Mouse (Mus musculus) limb, embryonic 11.5 days (tissue): ENCODE results near the gene Gng12. TPM values are rescaled to one million over a fixed set of nuclear protein-coding genes. Genes with fewer than 3 reads are reported as not detected.
"Not testable (repeated sequence)": the region's sequence is repeated elsewhere in the genome, so short reads cannot be mapped to it uniquely, and the experiment has no call there.

Source experiments
- ATAC-seq: fragments of 200-750 bp; cut with Nextera tagmentation; 2 replicates; pipeline ENCODE4 v1.8.0; 2017; ENCODE audit warnings: low read depth; ENCODE audit not compliant: insufficient number of reproducible peaks, low FRiP score, low TSS enrichment
- DNase-seq: peaks from one replicate; pipeline ENCODE4 v3.0.0-alpha.2; 2015; ENCODE audit warnings: low spot score
- H3K27ac ChIP-seq: fragments of 300-500 bp; sonication (generic); replicated peaks from 2 replicates; pipeline ENCODE4 v1.5.1; 2014; ENCODE audit warnings: low read depth, mild to moderate bottlenecking, low read length
- H3K27me3 ChIP-seq: fragments of 300-500 bp; sonication (generic); 2 replicates; pipeline ENCODE4 v1.6.1; 2014; ENCODE audit warnings: mild to moderate bottlenecking, low read length, mixed read lengths; ENCODE audit not compliant: control insufficient read depth, insufficient read depth
- H3K36me3 ChIP-seq: fragments of 300-500 bp; sonication (generic); 2 replicates; pipeline ENCODE4 v1.6.1; 2014; ENCODE audit warnings: mild to moderate bottlenecking, low read length, moderate library complexity, mixed read lengths; ENCODE audit not compliant: control insufficient read depth, insufficient read depth
- H3K4me1 ChIP-seq: fragments of 300-500 bp; sonication (generic); 2 replicates; pipeline ENCODE4 v1.6.1; 2014; ENCODE audit warnings: low read length, mixed read lengths; ENCODE audit not compliant: control insufficient read depth, insufficient read depth
- H3K4me2 ChIP-seq: fragments of 300-500 bp; sonication (generic); 2 replicates; pipeline ENCODE4 v1.6.1; 2014; ENCODE audit warnings: low read depth, mild to moderate bottlenecking, moderate library complexity; ENCODE audit not compliant: severe bottlenecking
- H3K4me3 ChIP-seq: fragments of 300-500 bp; sonication (generic); 2 replicates; pipeline ENCODE4 v1.5.1; 2014; ENCODE audit warnings: low read depth, low read length
- H3K9ac ChIP-seq: fragments of 300-500 bp; sonication (generic); 2 replicates; pipeline ENCODE4 v1.6.1; 2014; ENCODE audit warnings: mild to moderate bottlenecking, low read length
- H3K9me3 ChIP-seq: fragments of 300-500 bp; sonication (generic); 2 replicates; pipeline ENCODE4 v1.6.1; 2016; ENCODE audit warnings: low read length; ENCODE audit not compliant: control insufficient read depth
- WGBS: fragments of 180-500 bp; shearing (Covaris S2); extraction: QIAGEN DNeasy Blood & Tissue Kit; methylation state at CpG from one replicate; pipeline ENCODE4 v1.1.7; 2014; 5-methylcytosine and 5-hydroxymethylcytosine counted together
- polyA plus RNA-seq: library from polyadenylated mRNA; unstranded; fragments of >200 nt; fragmentation: Nextera tagmentation; extraction: Ambion mirVana; gene quantifications from 2 replicates; pipeline ENCODE4 v1.2.1, GENCODE M21; 2014

The Gng12 gene
- polyA plus RNA-seq, 1 experiment from 2014 or later, result 72.2 TPM

DNA sequence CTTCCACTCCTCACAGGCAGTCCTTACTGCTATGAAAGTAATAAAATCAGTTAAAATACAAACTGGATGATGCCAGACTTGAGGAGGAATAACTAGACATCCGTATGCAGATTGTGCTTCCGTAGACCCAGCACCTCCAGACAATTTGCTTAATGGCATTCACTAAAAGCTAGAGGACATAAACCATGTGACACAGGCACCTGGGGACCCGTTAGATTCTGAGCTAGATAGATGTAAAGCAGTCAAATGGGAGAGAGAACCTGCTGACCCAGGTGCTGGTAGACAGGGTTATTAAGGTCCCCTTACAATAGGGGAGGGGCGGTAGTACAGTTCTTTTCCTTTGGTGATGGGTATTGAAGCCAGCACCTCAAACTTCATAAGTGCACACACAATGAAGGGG lies 127.5 kb downstream of the Gng12 start:
- Histone ChIP-seq H3K9me3 (no peaks in the 10 kb centered on the region), H3K27me3 (no peaks in the 10 kb centered on the region), H3K27ac (no peak overlapping the region), H3K4me2 (no peak overlapping the region), H3K4me3 (no peak overlapping the region), H3K36me3 (no peaks in the 10 kb centered on the region), H3K4me1 (no peaks in the 10 kb centered on the region), H3K9ac (no peak overlapping the region)
- WGBS, result 84% methylated on average over 4 of the region's 4 CpGs
- ATAC-seq (no peak), DNase-seq (no peak)

DNA sequence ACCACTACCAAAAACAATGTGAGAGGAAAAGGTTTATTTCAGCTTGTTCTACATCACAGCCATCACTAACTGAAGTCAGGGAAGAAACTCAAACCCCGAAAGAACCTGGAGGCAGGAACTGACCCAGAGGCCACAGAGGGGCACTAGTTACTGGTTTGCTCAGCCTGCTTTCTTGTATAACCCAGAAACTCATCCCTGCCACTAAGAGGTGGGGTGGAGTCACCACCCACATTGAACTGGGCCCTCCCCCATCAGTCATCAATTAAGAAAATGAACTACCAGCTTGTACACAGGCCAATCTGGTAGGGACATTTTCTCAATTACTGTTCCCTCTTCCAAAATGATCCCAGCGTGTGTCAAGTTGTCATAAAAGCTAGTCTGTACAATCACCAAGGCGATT lies 130.5 kb downstream of the Gng12 start:
- Histone ChIP-seq H3K4me1 (no peaks in the 10 kb centered on the region), H3K36me3 (no peaks in the 10 kb centered on the region), H3K27ac (no peak overlapping the region), H3K9ac (no peak overlapping the region), H3K9me3 (no peaks in the 10 kb centered on the region), H3K4me2 (no peak overlapping the region), H3K27me3 (no peaks in the 10 kb centered on the region), H3K4me3 (no peak overlapping the region)
- WGBS, result 60% methylated on average over 3 of the region's 3 CpGs
- DNase-seq, result no peak
- ATAC-seq, result no peak

DNA sequence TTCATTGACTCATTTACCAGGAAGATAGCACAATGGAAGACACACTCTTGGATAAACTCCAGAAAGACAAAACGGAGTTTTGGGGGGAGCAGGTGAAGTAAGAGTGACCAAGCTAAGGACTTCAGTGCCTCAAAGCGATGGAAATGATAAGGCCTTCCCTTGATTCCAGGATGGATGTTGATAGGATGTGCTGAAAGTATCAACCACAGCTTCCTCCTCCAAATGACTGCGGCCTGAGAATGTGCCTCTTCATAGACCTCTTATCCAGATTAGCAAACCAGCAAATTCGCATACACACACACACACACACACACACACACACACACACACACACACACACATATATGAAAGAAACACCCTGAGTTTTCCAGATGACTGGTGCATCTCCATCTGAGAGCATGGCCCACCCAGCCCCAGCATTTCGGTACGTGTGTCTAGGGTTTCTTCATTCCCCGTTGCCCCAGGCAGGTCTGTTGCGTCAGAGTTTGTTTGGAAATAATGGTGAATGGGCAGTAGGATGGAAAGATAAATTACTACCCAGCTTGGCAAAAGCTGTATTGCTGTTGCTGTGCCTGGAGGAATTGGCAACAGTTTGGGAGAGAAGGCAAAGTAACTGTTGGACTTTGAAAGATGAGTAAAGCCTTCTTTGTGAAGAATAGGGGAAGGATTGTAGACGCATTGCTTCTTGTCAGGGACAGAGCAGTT lies 131.4 kb downstream of the Gng12 start:
- ATAC-seq (no peak), DNase-seq (no peak)
- no peak overlapping the region for H3K4me2 ChIP-seq
- H3K36me3 ChIP-seq, result no peaks in the 10 kb centered on the region
- H3K9ac ChIP-seq, result no peak overlapping the region
- H3K4me3 ChIP-seq, result no peak overlapping the region
- H3K27ac ChIP-seq, result no peak overlapping the region
- no peaks in the 10 kb centered on the region for H3K4me1 ChIP-seq
- WGBS, result 83% methylated on average over 9 of the region's 9 CpGs
- no peaks in the 10 kb centered on the region for H3K27me3 ChIP-seq
- H3K9me3 ChIP-seq, result no peaks in the 10 kb centered on the region

DNA sequence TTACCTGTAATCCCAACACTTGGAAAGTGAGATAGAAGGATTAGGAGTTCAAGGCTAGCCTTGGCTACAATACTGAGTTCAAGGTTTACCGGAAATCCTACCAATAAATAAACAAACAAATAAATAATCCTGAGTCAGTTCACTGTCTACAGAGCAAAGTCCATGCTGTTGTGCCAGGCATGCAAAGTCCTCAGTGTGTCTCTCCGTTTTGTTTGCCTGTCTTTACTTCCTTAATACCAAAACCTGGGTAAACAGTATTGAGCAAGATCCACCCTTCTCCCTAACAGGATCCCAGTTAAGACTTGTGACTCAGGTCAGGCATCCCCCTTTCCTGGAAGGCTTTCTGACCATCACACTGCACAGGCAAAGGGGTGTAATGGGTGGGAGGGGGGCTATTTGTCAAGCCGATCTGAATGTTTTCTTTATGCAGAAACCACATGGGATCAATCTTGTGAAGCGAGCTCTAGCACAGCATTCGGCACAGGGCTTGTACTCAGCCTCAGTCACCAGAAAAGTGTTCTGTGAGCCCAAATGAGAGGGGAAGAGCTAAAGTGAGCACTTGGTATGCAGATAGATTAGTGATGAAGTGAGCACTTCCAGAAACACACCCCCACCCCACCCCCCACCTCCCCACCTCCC lies 133.2 kb downstream of the Gng12 start:
- 48% methylated on average over 5 of the region's 5 CpGs for WGBS
- Histone ChIP-seq H3K36me3 (no peaks in the 10 kb centered on the region), H3K9me3 (no peaks in the 10 kb centered on the region), H3K9ac (no peak overlapping the region), H3K27me3 (no peaks in the 10 kb centered on the region), H3K4me1 (no peaks in the 10 kb centered on the region), H3K27ac (no peak overlapping the region), H3K4me3 (no peak overlapping the region), H3K4me2 (no peak overlapping the region)
- DNase-seq (no peak), ATAC-seq (no peak)

DNA sequence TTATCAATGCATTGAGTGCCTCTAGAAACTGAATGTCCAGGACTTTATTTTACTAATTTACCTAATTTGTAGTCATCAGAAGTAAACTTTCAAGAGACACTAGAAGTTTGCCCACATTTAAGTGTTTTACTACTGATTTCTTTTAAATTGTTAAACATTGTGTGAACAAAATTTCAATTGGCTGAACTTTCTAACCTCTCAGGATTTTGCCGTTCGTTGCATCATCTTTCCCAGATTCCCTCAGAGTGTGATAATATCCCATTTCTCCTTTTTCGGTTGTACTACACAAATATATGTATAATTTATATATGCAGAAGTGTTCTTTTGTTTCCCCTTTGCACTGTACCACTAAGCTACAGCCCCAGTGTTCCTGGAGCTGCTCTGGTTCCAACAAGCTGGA lies 133.8 kb downstream of the Gng12 start:
- ATAC-seq, result no peak
- no peak for DNase-seq
- Histone ChIP-seq H3K27ac (no peak overlapping the region), H3K4me3 (no peak overlapping the region), H3K9ac (no peak overlapping the region), H3K27me3 (no peaks in the 10 kb centered on the region), H3K4me2 (no peak overlapping the region), H3K4me1 (no peaks in the 10 kb centered on the region), H3K36me3 (no peaks in the 10 kb centered on the region), H3K9me3 (no peaks in the 10 kb centered on the region)
- 62% methylated on average over 3 of the region's 3 CpGs for WGBS

DNA sequence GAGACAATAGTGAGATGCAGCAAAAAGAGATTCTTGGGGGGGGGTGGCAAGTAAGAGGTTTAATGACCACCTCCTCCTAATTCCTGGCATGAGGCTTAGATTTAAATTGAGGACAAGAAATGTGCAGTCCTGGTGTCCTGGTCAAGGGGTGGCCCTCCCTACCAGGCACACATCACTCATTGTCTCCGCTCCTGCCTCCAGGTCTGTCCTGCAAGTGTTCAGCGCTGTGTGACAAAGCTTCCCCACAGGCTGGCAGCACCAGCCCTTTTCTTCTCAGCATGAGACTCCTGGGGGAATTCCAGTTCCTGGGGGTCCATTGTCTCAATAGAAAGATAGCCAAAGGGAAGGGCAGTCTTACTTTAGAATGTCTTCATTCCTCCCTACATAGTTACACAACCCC lies 134.2 kb downstream of the Gng12 start:
- DNase-seq (no peak), ATAC-seq (no peak)
- WGBS, result 34% methylated on average over 2 of the region's 2 CpGs
- H3K4me3 ChIP-seq, result no peak overlapping the region
- no peaks in the 10 kb centered on the region for H3K27me3 ChIP-seq
- no peak overlapping the region for H3K4me2 ChIP-seq
- H3K9ac ChIP-seq, result no peak overlapping the region
- no peaks in the 10 kb centered on the region for H3K36me3 ChIP-seq
- H3K27ac ChIP-seq, result no peak overlapping the region
- H3K9me3 ChIP-seq, result no peaks in the 10 kb centered on the region
- H3K4me1 ChIP-seq, result no peaks in the 10 kb centered on the region

DNA sequence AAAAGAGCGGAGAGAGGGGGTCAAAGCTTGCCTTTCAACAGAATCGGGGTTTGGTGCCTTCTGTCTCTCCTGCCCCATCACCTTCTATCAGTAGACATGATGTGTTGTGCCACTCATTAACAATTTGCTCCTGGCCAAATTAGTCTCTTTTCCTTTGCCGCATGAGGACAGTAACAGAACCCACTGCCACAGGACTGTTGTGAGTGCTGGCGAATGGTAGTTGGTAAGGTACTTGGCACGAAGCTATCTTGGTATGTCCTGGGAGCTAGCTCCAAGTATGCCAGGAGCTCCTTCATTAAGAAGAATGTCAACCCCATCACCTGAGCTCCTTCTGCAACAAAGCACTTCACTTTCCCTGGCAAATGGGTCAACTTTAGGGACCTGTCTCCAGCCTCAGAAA lies 134.6 kb downstream of the Gng12 start:
- H3K9me3 ChIP-seq, result no peaks in the 10 kb centered on the region
- 66% methylated on average over 5 of the region's 5 CpGs for WGBS

DNA sequence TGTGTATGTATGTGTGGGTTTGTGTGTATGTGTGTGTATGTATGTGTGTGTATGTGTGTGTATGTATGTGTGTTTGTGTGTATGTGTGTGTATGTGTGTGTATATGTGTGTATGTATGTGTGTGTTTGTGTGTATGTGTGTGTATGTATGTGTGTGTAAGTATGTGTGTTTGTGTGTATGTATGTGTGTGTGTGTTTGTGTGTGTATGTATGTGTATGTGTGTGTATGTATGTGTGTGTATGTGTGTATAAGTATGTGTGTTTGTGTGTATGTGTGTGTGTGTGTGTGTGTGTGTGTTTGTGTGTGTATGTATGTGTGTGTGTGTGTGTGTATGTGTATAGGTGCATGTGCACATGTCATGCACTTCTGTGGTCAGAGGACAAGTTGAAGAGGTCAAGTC lies 136.4 kb downstream of the Gng12 start:
- ATAC-seq, H3K9ac ChIP-seq: not testable (repeated sequence)

More for the DNA sequence above, 134.6 kb downstream of the Gng12 start:
- H3K4me2 ChIP-seq, result no peak overlapping the region
- DNase-seq, result no peak
- ATAC-seq, result no peak
- no peak overlapping the region for H3K27ac ChIP-seq
- H3K4me3 ChIP-seq, result no peak overlapping the region
- no peaks in the 10 kb centered on the region for H3K36me3 ChIP-seq
- H3K9ac ChIP-seq, result no peak overlapping the region
- peaks cover 2% of the 10 kb centered on the region; the same call in 1 of the 2 replicates for H3K4me1 ChIP-seq
- no peaks in the 10 kb centered on the region for H3K27me3 ChIP-seq

DNA sequence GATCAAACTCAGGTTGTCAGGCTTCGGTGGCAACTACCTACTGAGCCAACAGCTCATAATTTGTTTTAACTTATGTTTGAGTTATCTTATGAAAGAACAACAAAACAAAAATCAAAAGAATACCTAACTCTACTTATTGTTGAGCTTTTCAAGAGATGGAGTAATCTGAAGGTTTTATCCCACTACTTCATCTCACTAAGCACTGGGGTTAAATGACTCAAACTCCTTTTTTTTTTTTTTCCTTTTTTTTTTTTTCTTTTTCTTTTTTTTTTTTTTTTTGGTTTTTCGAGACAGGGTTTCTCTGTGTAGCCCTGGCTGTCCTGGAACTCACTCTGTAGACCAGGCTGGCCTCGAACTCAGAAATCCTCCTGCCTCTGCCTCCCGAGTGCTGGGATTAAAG lies 136.8 kb downstream of the Gng12 start:
- WGBS, result 96% methylated on average over 3 of the region's 4 CpGs
- DNase-seq, result not testable (repeated sequence)

More for the DNA sequence above, 136.4 kb downstream of the Gng12 start:
- H3K27ac ChIP-seq, H3K4me3 ChIP-seq, H3K36me3 ChIP-seq, H3K9me3 ChIP-seq, H3K4me2 ChIP-seq, H3K27me3 ChIP-seq, DNase-seq, H3K4me1 ChIP-seq: not testable (repeated sequence)

More for the DNA sequence above, 136.8 kb downstream of the Gng12 start:
- H3K36me3 ChIP-seq, H3K27me3 ChIP-seq, H3K4me2 ChIP-seq, H3K27ac ChIP-seq, H3K9me3 ChIP-seq, H3K4me1 ChIP-seq, ATAC-seq, H3K9ac ChIP-seq, H3K4me3 ChIP-seq: not testable (repeated sequence)
